Mouse (Mus musculus) cerebellum, adult 2 months (tissue): ENCODE measurements around the gene Cd6.

ENCODE experiments used
- CTCF ChIP-seq: fragments of 200-500 bp; IDR thresholded peaks from 2 replicates; pipeline ENCODE4 v1.5.1; 2011; ENCODE audit warnings: low read depth, mild to moderate bottlenecking, control low read depth, low read length, moderate library complexity, borderline replicate concordance; ENCODE audit not compliant: insufficient read depth
- POLR2A ChIP-seq: fragments of 200-500 bp; IDR thresholded peaks from 2 replicates; pipeline ENCODE4 v1.6.1; 2011; ENCODE audit warnings: low read length, control low read depth, borderline replicate concordance; ENCODE audit not compliant: insufficient read depth

DNA sequence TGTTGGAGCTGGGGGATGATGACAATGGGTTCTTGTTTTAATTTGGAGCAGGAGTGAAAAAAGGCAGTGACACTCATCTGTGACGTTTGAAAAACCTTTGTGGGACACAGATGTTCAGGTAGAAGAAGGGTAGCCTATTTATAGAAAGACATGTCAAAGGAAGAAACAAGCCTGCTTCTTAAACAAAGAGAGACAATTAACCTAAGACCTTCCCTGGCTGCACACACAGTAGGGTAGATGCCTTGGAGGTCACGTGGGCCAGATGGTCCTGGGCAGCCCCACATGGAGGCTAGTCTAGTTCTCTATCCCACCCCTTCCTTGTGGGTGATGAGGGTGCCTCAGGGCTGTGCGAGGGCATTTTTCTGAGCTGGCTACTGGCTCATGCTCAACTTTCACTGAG, 45.8 kb downstream of the Cd6 start:
- no peak for TF ChIP-seq CTCF
- TF ChIP-seq POLR2A, result no peak
